Mouse (Mus musculus) kidney, adult 2 months (tissue): ENCODE measurements at regions not wholly inside any gene's neighbourhood (a gene's known extent, or its start where the extent isn't known, plus 50 kb on each side); places are given as distances from the start of the nearest gene placed in this dataset.

ENCODE experiments used
- DNase-seq: peaks from one replicate; pipeline ENCODE4 v3.0.0; 2021
- H3K27ac ChIP-seq: fragments of 200-500 bp; 2 replicates; pipeline ENCODE4 v1.5.1; 2012; ENCODE audit warnings: low read depth, low read length, control low read depth, inconsistent platforms; ENCODE audit not compliant: insufficient read depth
- H3K27me3 ChIP-seq: fragments of 200-500 bp; replicated peaks from 2 replicates; pipeline ENCODE4 v1.6.1; 2012; ENCODE audit warnings: mild to moderate bottlenecking, moderate library complexity, low read length, inconsistent platforms; ENCODE audit not compliant: control insufficient read depth, insufficient read depth
- H3K36me3 ChIP-seq: fragments of 200-500 bp; 2 replicates; pipeline ENCODE4 v1.6.1; 2012; ENCODE audit warnings: mild to moderate bottlenecking, moderate library complexity, low read length, inconsistent platforms; ENCODE audit not compliant: control insufficient read depth, insufficient read depth
- H3K4me1 ChIP-seq: fragments of 200-500 bp; 2 replicates; pipeline ENCODE4 v1.6.1; 2011; ENCODE audit warnings: low read length; ENCODE audit not compliant: control insufficient read depth, insufficient read depth
- H3K4me3 ChIP-seq: fragments of 200-500 bp; 2 replicates; pipeline ENCODE4 v1.5.1; 2011; ENCODE audit warnings: mild to moderate bottlenecking, low read depth, low read length, control low read depth; ENCODE audit not compliant: insufficient read depth
- CTCF ChIP-seq: fragments of 200-500 bp; conservative IDR thresholded peaks from 2 replicates; pipeline ENCODE4 v1.5.1; 2011; ENCODE audit warnings: low read depth, mild to moderate bottlenecking, control low read depth, low read length, moderate library complexity, mixed read lengths; ENCODE audit not compliant: insufficient read depth, insufficient read length
- POLR2A ChIP-seq: fragments of 200-500 bp; IDR thresholded peaks from one replicate; pipeline ENCODE4 v1.6.1; 2011; ENCODE audit warnings: low read depth, low read length, control low read depth
- WGBS: fragments of 180-500 bp; shearing (Covaris S2); methylation state at CpG from one replicate; pipeline ENCODE4 v1.1.7; 2018; 5-methylcytosine and 5-hydroxymethylcytosine counted together

- Histone ChIP-seq H3K4me3 (no peak overlapping the region), H3K36me3 (no peaks in the 10 kb centered on the region), H3K27me3 (no peaks in the 10 kb centered on the region), H3K4me1 (no peaks in the 10 kb centered on the region), H3K27ac (no peak overlapping the region)
- DNase-seq = no peak
- WGBS = 84% methylated on average over 7 of the region's 7 CpGs
- TF ChIP-seq CTCF = no peak
- TF ChIP-seq POLR2A = no peak
Measured at GRCm38 (mm10) chr3:34739693-34740092, 89.5 kb downstream of the Sox2 start.

GRCm38 (mm10) chr3:34740110-34740509 lies 89.9 kb downstream of the Sox2 start:
- H3K36me3 ChIP-seq = no peaks in the 10 kb centered on the region
- 80% methylated on average over 9 of the region's 9 CpGs for WGBS
- H3K4me1 ChIP-seq = no peaks in the 10 kb centered on the region
- H3K4me3 ChIP-seq = no peak overlapping the region
- DNase-seq = peak; percentile 9
- H3K27ac ChIP-seq = no peak overlapping the region
- TF ChIP-seq POLR2A = no peak
- TF ChIP-seq CTCF = no peak
- H3K27me3 ChIP-seq = no peaks in the 10 kb centered on the region

GRCm38 (mm10) chr3:34745181-34745736 lies 95.1 kb downstream of the Sox2 start:
- Histone ChIP-seq H3K27me3 (no peaks in the 10 kb centered on the region), H3K4me3 (no peak overlapping the region), H3K4me1 (no peaks in the 10 kb centered on the region), H3K27ac (no peak overlapping the region), H3K36me3 (no peaks in the 10 kb centered on the region)
- no peak for TF ChIP-seq CTCF
- no peak for DNase-seq
- WGBS = 71% methylated on average over 5 of the region's 5 CpGs

GRCm38 (mm10) chr3:34747499-34748093 lies 97.4 kb downstream of the Sox2 start:
- H3K27ac ChIP-seq = no peak overlapping the region
- 49% methylated on average over 10 of the region's 10 CpGs for WGBS
- no peak for DNase-seq

GRCm38 (mm10) chr3:34749989-34750388 lies 99.8 kb downstream of the Sox2 start:
- TF ChIP-seq POLR2A (no peak), CTCF (no peak)
- no peak overlapping the region for H3K4me3 ChIP-seq
- H3K4me1 ChIP-seq = no peaks in the 10 kb centered on the region
- 87% methylated on average over 7 of the region's 7 CpGs for WGBS
- H3K27ac ChIP-seq = no peak overlapping the region
- no peak for DNase-seq
- H3K36me3 ChIP-seq = no peaks in the 10 kb centered on the region
- H3K27me3 ChIP-seq = no peaks in the 10 kb centered on the region

More at GRCm38 (mm10) chr3:34747499-34748093, 97.4 kb downstream of the Sox2 start:
- TF ChIP-seq POLR2A (no peak), CTCF (no peak)
- no peaks in the 10 kb centered on the region for H3K36me3 ChIP-seq
- H3K27me3 ChIP-seq = no peaks in the 10 kb centered on the region
- no peaks in the 10 kb centered on the region for H3K4me1 ChIP-seq
- H3K4me3 ChIP-seq = no peak overlapping the region

GRCm38 (mm10) chr3:34751551-34751950 lies 101.3 kb downstream of the Sox2 start:
- Histone ChIP-seq H3K4me3 (no peak overlapping the region), H3K27ac (no peak overlapping the region), H3K36me3 (no peaks in the 10 kb centered on the region), H3K4me1 (no peaks in the 10 kb centered on the region), H3K27me3 (no peaks in the 10 kb centered on the region)
- no peak for TF ChIP-seq CTCF
- no peak for TF ChIP-seq POLR2A
- 73% methylated on average over 5 of the region's 5 CpGs for WGBS
- no peak for DNase-seq

GRCm38 (mm10) chr3:34753557-34753956 lies 103.4 kb downstream of the Sox2 start:
- H3K4me1 ChIP-seq = no peaks in the 10 kb centered on the region
- H3K36me3 ChIP-seq = no peaks in the 10 kb centered on the region
- H3K27ac ChIP-seq = no peak overlapping the region
- H3K27me3 ChIP-seq = no peaks in the 10 kb centered on the region
- DNase-seq = no peak
- H3K4me3 ChIP-seq = no peak overlapping the region
- TF ChIP-seq POLR2A = no peak
- 39% methylated on average over 8 of the region's 8 CpGs for WGBS
